Mouse (Mus musculus) lung, postnatal 0 days (tissue): ENCODE measurements around the gene Omg.

Source experiments
- CTCF ChIP-seq: IDR thresholded peaks from 2 replicates; pipeline ENCODE4 v1.5.1; 2016; ENCODE audit warnings: antibody characterized with exemption, mild to moderate bottlenecking
- EP300 ChIP-seq: IDR thresholded peaks from 2 replicates; pipeline ENCODE4 v1.6.1; 2016; ENCODE audit warnings: antibody characterized with exemption, mild to moderate bottlenecking, control low read depth

- TF ChIP-seq CTCF (no peak), EP300 (no peak)
Measured at GRCm38 (mm10) chr11:79515331-79515730, 11.4 kb upstream of the Omg start.
